Mouse (Mus musculus) mesoderm, embryonic 11.5 days (tissue): Measurements from ENCODE around the gene Apod.
"Not testable (repeated sequence)": the region's sequence is repeated elsewhere in the genome, so short reads cannot be mapped to it uniquely, and the experiment has no call there.

Experiments
- DNase-seq: peaks from one replicate; pipeline ENCODE4 v3.0.0-alpha.2; 2012; ENCODE audit warnings: low read depth, low spot score

The Apod gene

GRCm38 (mm10) chr16:31314497-31315233, at the start of gene Apod:
Apod (minus strand) TSS chr16:31314808.
- peak; percentile 30 for DNase-seq

GRCm38 (mm10) chr16:31363685-31364436, 49.3 kb upstream of the Apod start:
- no peak for DNase-seq

DNA sequence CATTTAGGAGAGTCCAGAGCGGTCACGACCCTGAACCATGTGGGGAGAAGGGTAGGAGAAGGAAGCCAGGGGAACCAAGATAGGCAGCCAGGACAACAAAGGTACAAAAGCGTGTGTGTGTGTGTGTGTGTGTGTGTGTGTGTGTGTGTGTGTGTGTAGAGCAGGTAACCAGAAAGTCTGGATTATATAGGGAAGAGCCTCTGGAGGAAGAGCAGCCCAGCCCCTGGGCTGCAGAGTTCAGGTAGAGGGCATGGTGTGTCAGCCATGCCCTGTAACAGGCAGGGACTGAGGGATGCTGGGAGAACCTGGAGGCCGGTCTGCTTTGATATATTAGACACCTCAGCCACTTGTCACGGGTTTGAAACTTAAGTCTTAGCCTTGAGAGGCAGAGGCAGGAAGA, 44.9 kb upstream of the Apod start:
- DNase-seq: no peak

DNA sequence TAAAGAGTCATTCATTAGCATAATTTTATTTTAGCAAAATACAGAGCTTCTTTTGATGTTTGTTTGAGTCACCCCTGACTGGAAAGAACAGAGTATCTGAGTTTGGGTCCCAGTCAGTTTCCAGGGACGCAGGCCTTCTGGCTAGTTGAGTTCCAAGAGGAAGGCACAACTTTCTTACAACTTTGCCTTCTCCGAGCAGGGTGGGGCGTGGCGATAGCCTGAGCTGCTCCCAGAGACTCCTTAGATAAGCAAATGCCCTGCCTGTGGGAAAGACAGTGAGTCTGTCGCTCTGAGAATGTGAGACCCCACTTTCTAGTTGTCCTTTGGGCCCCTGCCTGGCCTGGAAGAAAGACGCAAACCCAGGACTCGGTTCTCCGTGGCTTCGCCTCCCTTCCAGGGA, 44.4 kb upstream of the Apod start:
- DNase-seq: no peak

DNA sequence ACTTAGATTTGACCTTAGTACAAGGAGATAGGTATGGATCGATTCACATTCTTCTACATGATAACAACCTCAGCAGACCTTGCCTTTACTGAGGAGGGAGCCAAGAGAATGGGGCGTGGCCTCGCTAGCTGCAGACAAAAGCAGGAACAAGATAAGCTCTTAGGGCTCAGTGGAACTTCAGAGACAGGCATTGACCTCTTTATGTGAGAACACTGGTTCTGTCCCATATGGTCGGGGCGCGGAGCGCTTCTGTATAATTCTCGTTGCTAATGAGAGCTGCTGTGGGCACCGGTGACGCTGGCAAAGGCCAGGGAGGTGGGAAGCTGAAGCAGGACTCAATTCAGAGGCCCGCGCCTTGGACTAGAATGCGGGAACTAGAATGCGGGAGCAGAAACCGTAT, 44.0 kb upstream of the Apod start:
- no peak for DNase-seq

DNA sequence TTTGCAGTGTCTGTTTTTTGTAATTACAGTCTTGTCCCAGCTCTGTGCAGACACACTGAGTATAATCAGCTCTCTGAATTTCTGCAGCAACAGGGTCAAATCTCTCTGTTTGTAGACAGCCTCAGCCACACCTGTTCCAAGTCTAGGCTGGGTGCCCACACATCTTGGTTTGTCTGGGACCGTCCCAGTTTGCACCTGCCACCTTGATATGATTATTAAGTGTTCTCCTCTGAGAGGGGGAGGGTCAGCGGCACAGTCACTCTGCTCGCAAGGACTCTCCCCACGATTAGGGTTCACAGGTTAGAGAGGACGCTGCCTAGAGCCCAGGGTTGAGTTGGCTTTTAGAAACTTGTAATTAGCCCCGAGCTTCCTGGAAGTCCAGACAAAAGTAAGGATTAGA, 41.3 kb upstream of the Apod start:
- DNase-seq: no peak

DNA sequence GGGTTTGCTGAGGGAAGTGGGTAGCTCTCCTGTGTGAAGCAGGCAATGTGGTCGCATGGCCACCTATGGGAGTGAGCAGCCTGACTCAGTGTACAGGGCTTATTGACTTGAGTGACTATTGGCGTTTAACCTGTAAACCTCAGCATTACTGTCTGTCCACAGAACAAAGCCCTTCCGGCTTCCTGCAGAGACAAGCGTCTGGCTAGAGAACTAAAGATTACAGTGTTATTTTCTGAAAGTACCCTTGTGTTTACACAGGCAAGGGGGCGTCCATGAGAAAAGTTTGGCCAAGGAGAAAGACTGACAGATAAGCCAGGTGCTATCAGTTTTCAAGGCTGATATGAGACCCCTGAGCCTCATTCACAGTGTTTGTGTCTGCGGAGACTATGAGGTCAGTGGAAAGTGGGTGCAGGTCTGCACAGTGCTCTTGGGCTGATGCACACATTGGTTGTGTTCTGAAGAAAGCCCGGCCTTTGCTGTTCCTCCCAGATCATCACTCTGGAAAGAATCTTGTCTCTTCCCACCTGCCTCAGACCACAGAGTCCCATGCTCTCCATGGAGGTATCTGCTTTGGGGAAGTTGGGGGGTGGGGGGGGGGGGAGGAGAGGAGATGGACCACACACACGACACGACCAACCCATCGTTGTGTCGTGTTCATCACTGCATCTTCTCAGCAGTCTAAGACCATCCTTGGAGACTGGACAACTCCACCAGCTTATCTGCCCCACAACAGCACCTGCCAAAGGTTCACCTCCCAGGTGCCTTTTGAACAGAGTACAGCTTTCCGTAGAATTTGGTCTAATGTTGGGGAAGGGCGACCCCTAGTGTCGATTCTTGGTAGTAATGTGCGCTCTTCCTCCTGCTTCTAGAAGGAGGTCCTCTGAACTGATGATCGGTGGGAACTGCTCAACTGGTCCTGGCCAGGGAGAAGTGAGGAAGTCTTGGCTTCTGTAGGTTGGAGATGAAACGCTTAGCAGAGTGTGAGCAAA, 40.0 kb upstream of the Apod start:
- DNase-seq: peak; percentile 85

DNA sequence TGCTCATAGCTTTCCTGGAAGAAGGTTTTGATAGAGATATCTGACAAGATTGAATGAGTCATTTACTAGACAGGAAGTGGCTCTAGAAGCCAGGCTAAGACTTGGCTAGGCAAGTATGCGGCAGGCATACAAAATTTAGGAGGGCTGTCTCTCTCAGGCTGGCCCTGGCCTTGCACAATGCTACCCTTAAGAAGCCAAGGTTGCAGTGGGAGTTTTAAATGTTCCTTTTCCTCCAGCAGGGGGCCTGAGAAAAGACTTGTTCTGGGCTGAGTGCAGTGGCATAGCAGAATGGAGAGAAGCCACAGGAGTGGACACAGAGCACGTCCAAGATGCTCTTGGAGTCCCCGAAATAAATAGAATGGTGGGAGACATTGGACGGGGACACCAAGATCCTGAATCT, 38.4 kb upstream of the Apod start:
- peak; percentile 41 for DNase-seq

- DNase-seq: no peak
Observed at GRCm38 (mm10) chr16:31347581-31347980, 33.0 kb upstream of the Apod start.

DNA sequence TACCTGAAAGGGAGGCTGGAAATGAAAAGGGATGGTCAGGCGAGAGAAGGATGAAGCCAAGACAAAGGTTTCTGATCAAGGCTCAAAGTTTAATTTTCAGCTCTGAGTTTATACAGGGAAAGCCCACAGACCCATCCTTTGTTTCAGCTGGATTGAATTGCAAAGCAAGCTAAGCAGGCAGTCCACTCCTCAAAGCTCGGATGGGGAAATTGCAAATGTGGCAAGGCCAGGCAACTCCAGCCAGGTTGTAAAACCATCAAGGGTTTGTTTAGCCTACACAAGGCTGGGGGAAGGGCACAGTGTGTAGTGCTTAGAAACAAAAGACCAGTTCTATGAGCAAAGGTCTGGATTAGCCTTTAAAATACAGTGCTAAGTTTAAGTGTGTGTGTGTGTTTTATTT, 28.4 kb upstream of the Apod start:
- DNase-seq: no peak

DNA sequence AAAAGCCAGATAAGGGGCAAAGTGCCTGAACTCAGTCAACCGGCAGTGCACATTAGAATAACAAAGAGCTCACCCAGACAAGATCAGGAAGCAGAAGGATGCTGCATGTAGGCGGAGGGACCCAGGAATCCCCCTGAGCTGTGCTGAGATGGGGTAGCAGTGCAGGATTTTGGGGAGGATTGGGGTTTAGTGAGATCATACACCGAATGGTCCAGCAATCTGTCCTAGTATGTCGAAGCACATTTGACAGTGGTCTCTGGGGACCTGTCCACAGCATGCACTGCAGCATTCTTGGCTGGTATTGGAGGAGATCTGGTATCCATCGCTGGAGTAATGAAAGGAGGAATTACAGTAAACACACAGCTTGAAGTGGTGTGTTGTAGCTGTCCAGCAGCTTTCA, 27.9 kb upstream of the Apod start:
- DNase-seq: peak; percentile 56

- DNase-seq: no peak
Observed at GRCm38 (mm10) chr16:31339332-31339731, 24.7 kb upstream of the Apod start.

GRCm38 (mm10) chr16:31337956-31338355, 23.3 kb upstream of the Apod start:
- DNase-seq: no peak

DNA sequence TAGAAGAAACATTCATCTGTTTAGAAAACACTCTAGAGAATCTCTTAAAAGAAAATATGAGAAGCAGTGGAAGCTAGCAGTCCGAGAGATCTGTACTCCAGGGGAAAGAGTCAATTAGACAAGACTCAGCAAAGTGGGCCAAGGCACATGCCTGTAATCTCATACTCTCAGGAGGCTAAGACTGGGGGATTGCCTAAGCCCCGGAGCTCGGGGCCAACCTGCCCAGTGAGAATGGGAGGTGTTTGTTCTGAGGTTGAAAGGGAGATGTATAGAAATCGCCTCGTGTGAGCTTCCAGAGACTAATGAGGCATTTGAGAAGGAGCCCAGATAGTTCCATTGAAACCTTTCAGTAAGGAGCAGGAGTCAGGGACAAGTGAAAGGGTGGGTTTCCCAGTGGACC, 20.2 kb upstream of the Apod start:
- DNase-seq: no peak

- no peak for DNase-seq
Observed at GRCm38 (mm10) chr16:31332586-31332985, 18.0 kb upstream of the Apod start.

- DNase-seq: not testable (repeated sequence)
Observed at GRCm38 (mm10) chr16:31330970-31331369, 16.4 kb upstream of the Apod start.

DNA sequence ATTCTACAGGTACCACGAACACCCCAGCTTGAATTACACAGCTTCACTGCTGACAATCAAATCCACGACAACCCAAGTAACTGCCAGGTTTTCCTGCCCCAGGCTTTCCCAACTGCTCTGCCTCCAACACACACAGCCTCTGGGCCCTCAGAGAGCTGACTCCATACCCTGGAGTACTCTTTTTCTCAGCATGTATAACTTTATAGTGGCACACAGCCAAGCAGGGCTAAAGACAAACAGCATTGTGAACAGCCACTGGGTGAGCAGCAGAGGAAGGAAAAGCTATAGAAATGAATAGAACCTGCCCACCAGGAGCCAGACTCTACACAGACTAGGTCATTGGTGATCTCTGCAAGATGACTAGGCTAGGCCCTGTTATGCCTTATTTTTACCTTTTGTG, 15.1 kb upstream of the Apod start:
- DNase-seq: no peak

GRCm38 (mm10) chr16:31327891-31328290, 13.3 kb upstream of the Apod start:
- no peak for DNase-seq

DNA sequence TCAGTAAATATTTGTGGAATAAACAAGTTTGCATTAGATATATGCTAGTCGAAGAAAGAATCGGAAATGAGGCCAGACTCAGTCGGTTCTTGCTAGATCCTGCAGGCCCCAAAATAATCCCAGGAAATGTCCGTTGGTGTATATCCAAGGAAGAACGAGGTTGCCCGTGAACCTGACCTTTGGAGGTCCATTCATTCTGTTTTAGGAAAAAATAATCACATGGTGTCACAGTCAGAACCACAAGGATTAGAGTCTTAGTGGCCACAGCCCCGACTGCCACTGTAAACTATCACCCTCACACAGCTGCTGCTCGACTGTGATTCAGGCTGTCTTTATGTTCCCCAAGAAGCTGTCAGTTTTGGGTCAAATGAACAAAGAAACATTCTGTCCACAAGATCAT, 12.8 kb upstream of the Apod start:
- no peak for DNase-seq

GRCm38 (mm10) chr16:31326679-31327078, 12.1 kb upstream of the Apod start:
- DNase-seq: no peak

- no peak for DNase-seq
Observed at GRCm38 (mm10) chr16:31325966-31326365, 11.4 kb upstream of the Apod start.

DNA sequence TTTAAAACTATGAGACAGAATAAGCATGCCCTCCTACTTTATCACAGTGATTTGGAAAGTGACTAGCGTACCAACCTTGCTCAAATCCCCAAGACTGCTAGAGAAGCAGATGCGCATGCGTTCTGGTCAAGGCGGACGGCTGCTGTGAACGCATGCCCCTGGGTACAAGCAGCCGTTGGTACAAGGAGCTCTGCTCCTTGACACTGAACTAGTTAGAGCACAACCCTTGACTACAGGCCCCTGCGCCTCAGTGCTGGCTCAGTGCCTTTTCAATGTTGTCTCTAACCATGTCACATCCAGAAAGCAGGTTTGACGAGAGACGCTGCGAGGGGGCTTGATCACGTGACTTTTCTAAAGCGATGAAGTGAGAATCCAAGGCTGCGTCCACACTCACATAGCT, 10.5 kb upstream of the Apod start:
- no peak for DNase-seq
